Mouse (Mus musculus) CH12.LX (cell line): ENCODE results near the gene Cda.

Source experiments
- CHD2 ChIP-seq: IDR thresholded peaks from 2 replicates; pipeline ENCODE4 v1.6.1; 2011; ENCODE audit warnings: low read length, improper control_type of control experiment
- CTCF ChIP-seq, 2 experiments: IDR thresholded peaks in 1 of 2; conservative IDR thresholded peaks in 1 of 2; 2 replicates each; pipeline ENCODE4 v1.5.1; 2011 to 2012; ENCODE audit warnings: low read depth in 2 of 2, low read length in 2 of 2, improper control_type of control experiment in 1 of 2, inconsistent platforms in 1 of 2, mild to moderate bottlenecking in 1 of 2, moderate library complexity in 1 of 2
- EP300 ChIP-seq: IDR thresholded peaks from 2 replicates; pipeline ENCODE4 v1.6.1; 2011; ENCODE audit warnings: low read length, improper control_type of control experiment
- MYC ChIP-seq: IDR thresholded peaks from 2 replicates; pipeline ENCODE4 v1.6.1; 2011; ENCODE audit warnings: low read depth, mild to moderate bottlenecking, improper control_type of control experiment, low read length
- POLR2A ChIP-seq: IDR thresholded peaks from 2 replicates; pipeline ENCODE4 v1.6.1; 2011; ENCODE audit warnings: low read depth, mild to moderate bottlenecking, improper control_type of control experiment, low read length

GRCm38 (mm10) chr4:138368498-138369260, 887 bp upstream of the Cda start:
- TF ChIP-seq EP300 (no peak), CHD2 (no peak), CTCF (conservative IDR thresholded peaks at IDR 0.05 in 1 of 2, IDR thresholded peaks at IDR 0.05 in 1 of 2; ENCODE audit: low read depth in 2 of 2, low read length in 2 of 2) (no peak), MYC (no peak), POLR2A (no peak)
